Mouse (Mus musculus): ENCODE measurements at regions not wholly inside any gene's neighbourhood (a gene's known extent, or its start where the extent isn't known, plus 50 kb on each side); places are given as distances from the start of the nearest gene placed in this dataset.

DNA sequence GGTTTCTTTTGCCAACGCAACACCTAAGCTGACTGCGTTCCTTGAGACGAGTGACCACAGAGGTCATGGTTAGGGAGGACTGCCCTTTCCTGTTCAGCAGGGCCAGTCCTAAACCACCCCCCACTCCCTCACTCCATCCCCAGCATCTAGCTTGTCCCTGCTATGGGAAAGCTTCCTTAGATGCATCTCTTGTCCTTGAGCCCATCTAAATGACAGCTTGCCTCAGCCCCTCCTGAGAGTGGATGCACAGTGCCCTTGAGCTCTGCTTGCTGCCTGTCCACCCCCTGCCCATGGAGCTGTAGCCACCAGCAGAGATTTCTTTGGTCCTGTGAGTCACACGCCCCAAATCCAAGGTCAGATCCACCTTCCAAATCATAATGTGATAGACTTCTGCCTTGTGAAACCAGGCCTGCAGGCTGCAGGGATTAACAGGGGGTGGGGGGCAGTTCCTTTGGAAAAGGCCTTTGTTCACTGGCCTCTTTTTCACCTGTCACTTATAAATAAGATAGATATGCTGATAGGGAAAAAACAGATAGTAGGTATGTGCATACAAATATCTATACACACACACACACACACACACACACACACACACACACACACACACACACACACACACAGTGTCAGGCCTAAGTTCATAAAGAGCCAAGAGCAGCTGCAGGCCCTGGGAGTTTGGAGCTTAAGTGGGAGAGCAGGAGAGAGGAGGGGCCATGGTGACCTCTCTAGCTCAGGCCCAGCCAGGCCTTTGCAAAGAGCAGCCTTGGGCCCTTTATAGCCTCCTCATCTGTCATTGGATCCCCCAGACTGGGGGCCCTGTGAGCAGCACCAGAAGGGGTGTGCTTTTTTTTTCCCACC is 56.4 kb upstream of the Adra2c start:
- DNase-seq (ENCODE audit: low read depth, low spot score) = no peak

DNA sequence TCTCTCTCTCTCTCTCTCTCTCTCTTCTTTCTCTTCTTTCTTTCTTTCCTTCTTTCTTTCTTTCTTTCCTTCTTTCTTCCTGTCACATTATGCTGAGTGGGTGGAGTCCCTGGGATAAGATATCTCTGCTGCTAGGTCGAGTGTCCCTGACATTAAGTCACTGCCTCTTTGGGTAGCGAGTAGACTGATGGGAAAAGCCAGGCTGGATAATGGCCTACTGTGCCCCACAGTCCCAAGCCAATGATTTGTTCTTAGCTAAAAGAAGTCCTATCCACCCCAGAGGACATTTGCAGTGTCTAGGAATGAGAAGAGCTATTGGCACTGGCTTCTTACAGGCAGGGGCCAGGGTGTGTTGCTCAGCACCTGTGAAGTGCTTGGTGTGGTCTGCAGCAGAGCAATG is 61.8 kb upstream of the Adra2c start:
- DNase-seq (ENCODE audit: low read depth, low spot score) = no peak

DNA sequence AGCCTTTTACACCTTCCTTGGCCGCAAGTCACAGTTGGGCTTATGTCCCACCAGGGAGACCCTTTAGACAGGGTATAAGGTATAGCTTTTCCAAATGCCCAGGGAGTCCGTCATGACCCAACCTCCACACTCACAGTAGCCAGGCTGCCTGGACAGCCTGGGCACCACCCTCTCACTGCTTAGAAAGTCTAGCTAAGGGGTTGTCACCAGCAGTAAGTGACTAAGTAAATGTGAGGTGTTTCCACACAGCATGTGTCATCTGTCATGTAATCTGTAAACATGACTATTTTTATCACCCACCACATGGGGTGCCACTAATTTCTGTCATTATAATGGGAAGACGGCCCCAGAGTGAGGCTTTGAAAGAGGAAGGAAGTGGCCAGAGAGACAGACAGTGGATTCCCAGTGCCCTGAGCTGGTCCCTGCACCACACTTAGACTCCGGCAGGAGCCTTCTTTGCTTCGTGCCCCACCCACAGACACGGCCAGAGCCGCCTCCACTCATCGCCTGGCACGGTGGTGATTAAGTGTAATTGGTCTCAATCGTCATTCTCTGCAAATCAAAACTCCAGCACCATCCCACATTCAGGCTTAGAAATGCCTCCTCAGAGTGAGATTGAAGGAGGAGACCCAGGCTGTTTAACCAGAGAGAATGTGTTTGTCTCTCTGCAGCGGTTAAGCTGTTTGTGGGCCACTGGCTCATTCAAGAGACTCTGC is 62.5 kb upstream of the Adra2c start:
- no peak for DNase-seq (ENCODE audit: low read depth, low spot score)

DNA sequence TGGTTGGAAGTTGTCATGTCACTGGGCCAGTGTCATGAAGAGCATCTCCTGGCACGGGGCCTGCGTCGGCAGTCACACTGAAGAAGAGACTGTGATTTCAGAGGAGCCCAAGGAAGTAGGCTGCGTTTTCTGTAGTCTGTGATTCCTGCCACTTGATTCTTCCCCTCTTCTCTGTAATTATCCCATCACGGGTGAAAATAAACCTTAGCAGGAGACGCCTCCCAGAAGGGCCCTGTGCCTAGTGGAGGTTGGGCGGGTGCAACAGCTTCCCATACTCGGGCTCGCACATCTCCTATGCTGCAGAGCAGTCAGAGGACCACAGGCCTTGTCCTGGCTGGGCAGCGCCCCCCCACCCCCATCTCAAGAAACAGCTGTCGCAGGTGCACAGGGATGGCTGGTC is 63.1 kb upstream of the Adra2c start:
- no peak for DNase-seq (ENCODE audit: low read depth, low spot score)

DNA sequence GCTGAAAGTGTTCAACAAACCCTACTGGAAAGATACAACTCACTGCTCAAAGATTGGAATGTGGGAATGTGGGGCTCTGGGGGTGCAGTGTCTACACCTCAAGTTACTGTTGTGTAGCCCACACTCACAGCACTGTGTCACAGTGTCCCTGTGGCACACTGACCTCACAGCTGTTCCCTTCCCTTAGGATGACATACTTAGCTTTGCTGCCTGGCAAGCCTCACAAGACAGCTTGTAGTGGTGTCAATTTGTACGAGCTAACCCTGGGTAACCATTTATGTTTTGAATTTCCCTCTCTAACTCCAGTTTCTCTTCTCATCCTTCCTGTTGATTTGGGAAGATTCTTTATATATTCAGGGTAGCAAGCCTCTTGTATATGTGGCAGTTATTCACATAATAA is 68.8 kb upstream of the Adra2c start:
- DNase-seq (ENCODE audit: low read depth, low spot score) = no peak

DNA sequence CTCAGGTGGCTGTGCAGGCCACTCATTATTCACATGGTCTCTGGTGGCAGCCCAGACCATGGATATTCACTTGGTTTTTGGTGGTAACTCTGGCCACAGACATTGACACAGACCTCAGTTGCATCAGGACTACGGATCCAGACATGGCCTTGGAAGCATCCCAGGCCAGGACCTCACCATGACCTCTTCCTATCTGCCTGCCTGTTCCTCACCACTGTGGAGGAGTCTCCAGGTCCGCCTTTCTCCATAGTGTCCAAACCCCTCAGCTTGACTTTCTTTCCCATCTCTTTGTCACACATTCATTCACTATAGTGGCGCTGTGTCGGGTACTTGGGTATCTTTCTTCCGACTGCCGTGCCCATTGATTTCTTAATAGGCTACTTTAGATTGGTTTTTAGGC is 74.1 kb upstream of the Adra2c start:
- no peak for DNase-seq (ENCODE audit: low read depth, low spot score)

DNA sequence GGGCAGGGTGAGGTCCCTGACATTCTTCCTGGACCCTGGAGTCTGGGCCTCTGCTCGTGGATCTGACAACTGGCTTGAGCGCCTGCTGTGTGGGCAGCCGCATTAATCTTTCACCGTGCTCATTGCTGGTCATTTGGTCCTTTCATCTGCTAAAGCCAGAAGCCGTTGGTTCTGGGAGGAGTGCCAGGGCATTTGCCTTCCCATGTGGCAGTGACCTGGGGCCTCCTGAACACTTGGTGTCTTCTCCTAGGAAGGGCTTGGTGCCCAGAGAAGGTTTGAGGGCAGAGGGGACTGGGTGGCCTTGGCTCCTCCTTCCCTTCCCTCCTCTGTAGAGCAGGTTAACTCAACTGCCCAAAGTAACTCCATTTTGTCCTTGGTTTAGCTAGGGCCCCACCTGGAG is 79.7 kb upstream of the Adra2c start:
- no peak for DNase-seq (ENCODE audit: low read depth, low spot score)

DNA sequence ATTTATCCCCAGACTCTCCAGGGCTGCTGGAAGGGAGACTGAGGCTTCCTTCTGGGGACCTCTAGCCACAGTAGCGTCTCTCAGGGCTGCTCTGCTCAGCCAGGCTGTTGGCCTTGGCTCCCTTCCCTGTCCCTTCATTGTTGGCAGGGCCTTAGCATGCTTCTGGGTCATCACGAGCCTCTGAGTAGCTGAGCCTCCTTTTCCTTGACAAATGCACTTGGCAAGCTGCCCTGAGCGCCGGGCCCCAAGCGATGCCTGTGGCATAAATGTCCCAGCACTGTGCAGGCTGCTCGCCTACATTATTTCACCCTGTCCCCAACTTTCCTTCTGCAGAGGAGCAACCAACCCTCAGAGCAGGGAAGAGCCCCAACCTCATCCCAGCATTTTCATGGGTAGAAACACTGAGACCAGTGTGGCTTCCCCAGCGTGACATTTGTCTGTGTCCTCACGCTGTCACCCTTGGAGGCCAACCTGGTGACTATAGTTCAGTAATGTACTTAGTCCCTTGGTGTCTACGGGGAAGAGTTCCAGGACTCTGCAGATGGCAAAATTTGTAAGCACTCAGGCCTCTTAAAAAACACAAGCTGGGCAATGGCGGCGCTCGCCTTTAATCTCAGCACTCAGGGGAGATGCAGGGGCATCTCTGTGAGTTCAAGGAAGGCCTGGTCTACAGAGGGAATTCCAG is 83.7 kb upstream of the Lrpap1 start:
- DNase-seq (ENCODE audit: low read depth, low spot score) = no peak

DNA sequence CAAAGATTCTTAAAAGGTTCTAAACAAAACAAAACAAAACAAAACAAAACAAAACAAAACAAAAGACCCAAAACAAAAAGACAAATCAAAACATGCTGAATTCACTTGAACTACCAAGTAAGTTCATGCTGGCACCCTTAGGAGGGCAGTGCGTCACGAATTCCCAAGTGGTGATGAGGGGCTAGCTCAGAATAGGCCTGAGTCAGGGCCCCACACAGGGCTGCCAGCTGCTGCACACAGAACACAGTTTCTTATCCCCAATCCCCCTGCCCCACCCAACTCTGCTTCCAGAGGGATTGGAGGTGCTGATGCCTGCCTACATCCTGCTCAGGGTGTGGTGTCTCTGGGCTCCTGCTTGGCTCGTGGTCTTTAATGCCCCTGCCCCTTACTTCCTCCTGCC is 80.3 kb upstream of the Lrpap1 start:
- no peak for DNase-seq (ENCODE audit: low read depth, low spot score)

DNA sequence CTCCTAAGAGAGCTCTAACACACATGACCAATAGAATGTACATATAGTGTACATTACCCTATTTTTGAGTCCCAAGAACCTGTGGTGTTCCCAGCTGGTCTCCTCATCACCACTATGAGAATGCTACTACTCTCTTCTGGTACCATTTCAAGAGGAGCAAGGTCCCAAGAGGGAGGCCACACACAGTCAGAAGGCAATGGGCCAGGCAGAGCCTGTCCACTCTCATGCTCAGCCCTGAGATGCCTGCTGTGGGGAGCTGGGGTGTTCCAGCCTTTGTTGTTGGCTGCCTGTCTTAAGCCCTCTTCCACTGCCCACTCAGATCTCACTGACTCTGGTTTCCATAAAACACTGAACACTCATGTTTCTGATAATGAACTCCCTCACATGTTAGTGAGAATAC is 79.7 kb upstream of the Lrpap1 start:
- no peak for DNase-seq (ENCODE audit: low read depth, low spot score)

DNA sequence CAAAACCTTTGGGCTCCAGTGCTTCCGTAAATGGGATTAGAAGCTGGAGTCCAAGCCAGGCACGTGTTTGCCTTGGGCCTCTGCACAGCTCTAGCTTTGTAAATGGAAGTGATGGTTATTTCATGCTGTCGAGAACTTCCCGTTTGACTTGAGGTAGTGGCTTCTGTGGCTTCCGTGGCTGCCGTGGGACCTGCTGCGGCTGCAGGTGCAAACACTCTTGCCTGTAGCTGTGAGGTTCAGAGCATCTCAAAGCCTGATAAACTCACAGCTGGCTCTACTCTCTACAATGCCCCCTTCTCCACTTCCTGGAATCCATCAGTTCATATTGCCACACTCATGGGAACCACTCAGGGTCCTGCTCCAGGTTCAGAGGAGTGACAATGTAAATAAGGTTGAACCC is 77.9 kb upstream of the Lrpap1 start:
- DNase-seq (ENCODE audit: low read depth, low spot score) = no peak

DNA sequence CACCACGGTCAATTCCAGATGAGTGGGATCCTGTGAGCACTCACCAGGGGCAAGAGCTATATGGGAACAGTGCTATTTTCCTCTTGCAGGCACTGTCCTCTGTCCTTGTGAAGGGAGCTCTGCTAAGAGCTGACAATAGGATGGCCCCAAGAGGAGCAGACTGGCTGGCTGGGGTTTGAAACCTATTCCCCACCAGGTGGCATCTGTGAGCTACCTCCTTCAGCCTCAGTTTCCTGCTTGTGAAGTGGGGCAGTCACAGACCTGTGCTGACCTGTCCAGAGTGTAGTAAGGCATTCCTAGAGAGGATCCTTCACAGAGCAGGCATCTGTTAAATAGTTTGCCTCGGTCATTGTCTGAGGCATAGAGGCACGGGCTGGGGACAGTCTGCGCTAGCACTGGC is 71.8 kb upstream of the Lrpap1 start:
- DNase-seq (ENCODE audit: low read depth, low spot score) = peak; percentile 32

DNA sequence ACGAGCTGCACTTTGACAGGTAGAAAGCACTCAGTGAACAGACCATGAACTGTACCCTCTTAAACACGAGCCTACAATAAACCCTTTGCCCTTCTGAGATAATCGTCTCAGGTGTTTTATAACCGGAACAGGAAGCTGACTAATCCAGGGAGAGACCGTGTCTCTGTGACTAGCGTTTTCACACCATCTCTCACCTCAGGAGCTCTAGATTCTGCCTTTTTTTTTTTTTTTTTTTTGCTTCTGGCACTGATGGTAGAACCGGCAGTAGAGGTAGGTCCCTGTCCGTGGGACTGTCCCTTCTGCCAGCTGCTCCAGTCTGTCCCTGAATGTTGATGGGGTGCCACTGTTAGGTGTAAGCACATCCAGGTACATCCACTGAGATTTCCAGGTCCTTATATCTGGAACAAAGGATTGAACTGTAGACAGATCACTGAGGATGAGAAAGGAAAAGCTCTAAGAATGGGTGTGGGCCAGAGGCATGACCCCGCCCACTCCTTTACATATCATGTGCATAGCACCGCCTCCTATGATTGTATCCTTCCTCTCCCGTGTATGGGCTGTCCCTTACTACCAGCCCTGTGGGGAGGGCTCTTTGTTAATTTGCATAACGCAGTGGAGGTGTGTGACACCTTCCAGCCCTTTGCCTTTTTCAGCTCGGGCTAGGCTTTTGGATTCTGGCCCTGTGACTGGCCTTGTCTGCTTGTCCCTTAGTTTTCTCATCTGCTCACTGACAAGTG is 70.7 kb upstream of the Lrpap1 start:
- DNase-seq (ENCODE audit: low read depth, low spot score) = peak; percentile 72

DNA sequence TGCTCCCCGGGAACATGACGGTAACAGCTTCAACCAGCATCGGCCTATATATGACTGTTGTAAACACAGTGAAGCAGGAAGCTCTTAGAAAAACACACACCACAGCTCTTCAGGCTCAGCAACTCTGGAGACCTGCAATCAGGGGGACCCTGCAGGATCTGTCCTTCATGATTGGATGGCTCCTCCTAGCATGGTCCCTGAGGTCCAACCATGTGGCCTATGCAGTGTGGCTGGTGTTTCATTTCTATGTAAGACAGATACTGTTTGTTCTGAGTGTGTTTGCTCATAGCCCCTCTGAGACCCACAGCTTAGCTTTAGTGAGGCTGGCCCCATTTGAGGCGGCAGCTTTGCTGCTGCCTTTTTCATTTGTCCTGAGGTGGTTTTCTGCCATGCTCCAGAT is 68.8 kb upstream of the Lrpap1 start:
- DNase-seq (ENCODE audit: low read depth, low spot score) = no peak

DNA sequence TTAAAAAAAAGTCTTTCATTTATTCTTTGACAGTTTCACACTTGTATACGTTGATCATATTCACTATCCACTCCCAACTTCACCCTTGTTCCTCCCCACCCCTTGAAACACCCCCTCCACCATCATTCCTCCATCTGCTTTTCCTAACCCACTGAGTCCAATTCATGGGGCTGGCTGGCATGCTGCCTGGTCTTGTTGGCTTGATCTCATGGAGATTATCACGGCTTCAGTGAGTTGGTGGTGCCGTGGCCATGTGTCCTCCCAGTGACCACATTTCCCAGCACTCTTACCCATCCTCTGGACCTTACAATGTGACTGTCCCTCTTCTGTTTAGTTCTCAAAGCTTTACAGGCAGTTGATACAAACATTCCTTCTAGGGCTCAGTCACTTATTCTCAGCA is 65.8 kb upstream of the Lrpap1 start:
- DNase-seq (ENCODE audit: low read depth, low spot score) = no peak

DNA sequence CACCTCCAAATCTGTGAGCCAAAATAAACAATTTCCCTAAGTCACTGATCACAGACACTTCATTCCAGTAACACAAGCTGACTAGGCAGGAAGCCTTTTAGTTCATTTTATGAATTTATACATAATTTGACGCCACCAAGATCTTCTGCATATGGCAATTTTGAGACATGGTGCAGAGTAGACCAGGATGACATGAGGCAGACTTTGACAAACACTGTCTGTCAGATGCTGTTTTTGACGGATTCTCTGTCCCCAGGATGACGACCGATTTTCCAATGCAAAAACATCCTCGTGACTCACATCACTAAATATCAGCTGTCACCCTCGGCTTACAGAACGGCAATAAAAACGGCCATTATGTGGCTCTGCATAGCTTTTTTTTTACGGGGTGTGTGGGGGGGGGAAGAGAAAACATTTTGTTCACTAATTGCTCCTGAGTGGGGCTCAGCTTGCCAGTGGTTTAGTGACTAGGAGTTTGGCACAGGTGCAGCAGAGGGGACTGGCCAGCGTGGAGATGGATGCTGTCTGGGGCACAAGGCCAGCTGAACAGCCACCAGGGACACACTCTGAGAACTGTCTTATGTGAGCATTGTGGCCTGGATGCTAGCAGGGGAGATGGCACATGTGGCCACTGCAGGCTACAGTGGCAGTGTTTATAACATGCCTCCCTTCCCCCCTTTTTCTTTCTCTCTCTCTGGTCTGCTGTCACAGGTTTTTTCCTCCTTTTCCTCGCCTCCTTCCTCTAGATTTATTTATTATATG is 65.0 kb upstream of the Lrpap1 start:
- no peak for DNase-seq (ENCODE audit: low read depth, low spot score)

DNA sequence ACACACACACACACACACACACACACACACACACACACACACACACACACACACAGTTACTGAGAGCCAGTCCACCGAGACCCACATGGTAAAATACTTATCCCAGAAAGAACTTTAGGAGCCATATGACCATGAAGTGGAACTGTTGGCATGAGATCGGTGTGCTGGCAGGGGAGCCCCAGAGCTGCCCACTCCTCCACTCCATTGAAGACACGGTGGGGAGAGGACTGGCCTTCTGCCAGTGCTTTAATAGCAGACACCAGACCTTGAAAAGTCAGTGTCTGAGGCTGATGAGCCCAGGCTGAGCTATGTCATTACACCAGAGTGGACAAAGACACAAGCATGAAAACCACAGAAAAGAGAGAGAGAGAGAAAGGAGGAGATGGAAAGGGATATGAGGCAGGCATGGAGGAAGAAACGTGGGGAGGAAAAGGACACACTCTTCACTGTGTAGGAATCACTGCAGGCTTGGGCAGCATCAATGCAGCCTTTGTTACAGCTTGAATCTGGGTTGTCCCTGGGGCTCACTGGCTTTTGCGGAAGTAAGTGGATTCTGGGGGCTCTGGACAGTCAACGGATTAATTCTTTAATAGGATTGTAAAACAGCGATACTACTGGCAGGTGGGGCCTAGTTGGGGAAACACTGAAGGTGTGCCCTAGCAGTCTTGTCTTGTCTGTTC is 64.2 kb upstream of the Lrpap1 start:
- no peak for DNase-seq (ENCODE audit: low read depth, low spot score)

DNA sequence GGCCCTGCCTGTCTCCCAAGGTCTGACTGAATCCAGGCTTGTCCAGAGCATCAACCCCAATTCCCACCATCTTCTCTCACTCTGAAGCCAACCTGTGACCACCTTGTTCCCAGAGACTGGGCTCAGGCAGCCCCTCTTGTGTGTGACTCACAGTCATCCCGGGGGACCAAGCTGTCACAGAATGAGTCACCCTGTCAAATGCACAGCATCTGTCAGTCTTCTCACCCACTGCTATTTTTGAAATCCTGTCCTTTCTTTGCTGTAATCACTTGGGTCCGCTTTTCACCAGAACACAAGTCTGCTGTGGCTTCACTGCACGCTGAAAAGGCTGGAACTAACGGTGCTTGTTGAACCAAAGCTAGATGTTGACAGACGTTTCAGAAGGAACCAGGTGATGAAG is 63.3 kb upstream of the Lrpap1 start:
- no peak for DNase-seq (ENCODE audit: low read depth, low spot score)

DNA sequence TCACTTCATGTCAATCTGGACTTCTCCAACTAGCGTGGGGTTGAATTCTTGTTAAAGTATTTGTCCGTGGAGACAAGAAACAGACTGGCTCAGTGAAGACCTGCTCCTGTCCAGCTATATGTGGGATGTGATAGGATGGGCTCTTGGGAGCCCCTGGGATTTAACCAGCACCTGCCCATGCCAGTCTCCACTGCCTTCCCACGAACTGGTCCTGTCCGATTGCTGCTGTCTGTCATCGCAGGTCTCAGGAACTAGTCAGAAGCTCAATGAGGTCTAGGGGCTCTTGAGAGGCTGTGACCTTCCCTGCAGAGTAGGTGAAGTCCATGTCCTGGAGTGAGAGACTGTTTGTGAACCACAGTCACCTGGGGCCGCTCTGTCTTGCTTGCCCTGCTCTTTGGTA is 62.8 kb upstream of the Lrpap1 start:
- no peak for DNase-seq (ENCODE audit: low read depth, low spot score)

DNA sequence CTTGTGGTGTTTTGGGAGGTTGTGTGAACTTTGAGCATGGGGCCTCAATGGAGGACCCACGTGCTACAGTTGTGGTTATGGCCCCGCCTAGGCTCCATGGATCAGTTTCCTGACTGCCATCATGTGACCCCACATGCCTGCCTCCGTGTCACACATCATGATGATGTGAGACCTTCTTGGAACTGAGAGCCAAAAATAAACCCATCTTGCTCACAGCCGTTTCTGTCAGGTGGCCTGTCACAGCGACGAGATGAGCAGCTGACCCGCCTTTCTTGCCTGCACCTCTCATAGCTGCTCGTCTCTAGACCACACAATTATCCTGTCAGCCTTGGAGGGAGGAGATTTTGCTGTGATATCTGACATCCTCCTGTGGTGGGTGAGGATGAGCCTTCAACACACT is 60.4 kb upstream of the Lrpap1 start:
- DNase-seq (ENCODE audit: low read depth, low spot score) = no peak

DNA sequence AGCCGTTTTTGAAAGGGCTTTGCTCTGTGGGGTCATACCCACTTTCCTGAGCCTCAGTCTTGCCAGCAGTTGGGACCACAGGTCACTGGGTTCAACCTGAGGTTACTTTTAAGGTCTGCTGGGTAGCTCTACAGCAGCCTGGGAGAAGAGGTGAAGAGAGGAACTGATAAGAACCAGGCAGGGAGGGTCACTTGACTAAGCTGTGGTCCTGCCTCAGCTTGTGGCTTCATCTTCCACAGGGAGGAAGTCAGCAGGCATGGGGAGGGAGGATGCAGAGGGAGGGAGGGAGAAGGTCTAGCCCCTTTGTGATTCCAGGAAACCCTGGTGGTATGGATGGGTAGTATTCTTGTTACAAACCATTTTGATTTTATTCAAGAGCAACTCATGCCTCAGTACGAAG is 59.9 kb upstream of the Lrpap1 start:
- no peak for DNase-seq (ENCODE audit: low read depth, low spot score)
